Mouse (Mus musculus) limb, embryonic 11.5 days (tissue): ENCODE measurements around the gene Srsf12. TPM values are rescaled to one million over a fixed set of nuclear protein-coding genes. Genes with fewer than 3 reads are reported as not detected.

Experiments
- ATAC-seq: fragments of 200-750 bp; cut with Nextera tagmentation; 2 replicates; pipeline ENCODE4 v1.8.0; 2017; ENCODE audit warnings: low read depth; ENCODE audit not compliant: insufficient number of reproducible peaks, low FRiP score, low TSS enrichment
- DNase-seq: peaks from one replicate; pipeline ENCODE4 v3.0.0-alpha.2; 2015; ENCODE audit warnings: low spot score
- H3K27ac ChIP-seq: fragments of 300-500 bp; sonication (generic); replicated peaks from 2 replicates; pipeline ENCODE4 v1.5.1; 2014; ENCODE audit warnings: low read depth, mild to moderate bottlenecking, low read length
- H3K27me3 ChIP-seq: fragments of 300-500 bp; sonication (generic); 2 replicates; pipeline ENCODE4 v1.6.1; 2014; ENCODE audit warnings: mild to moderate bottlenecking, low read length, mixed read lengths; ENCODE audit not compliant: control insufficient read depth, insufficient read depth
- H3K36me3 ChIP-seq: fragments of 300-500 bp; sonication (generic); 2 replicates; pipeline ENCODE4 v1.6.1; 2014; ENCODE audit warnings: mild to moderate bottlenecking, low read length, moderate library complexity, mixed read lengths; ENCODE audit not compliant: control insufficient read depth, insufficient read depth
- H3K4me1 ChIP-seq: fragments of 300-500 bp; sonication (generic); 2 replicates; pipeline ENCODE4 v1.6.1; 2014; ENCODE audit warnings: low read length, mixed read lengths; ENCODE audit not compliant: control insufficient read depth, insufficient read depth
- H3K4me2 ChIP-seq: fragments of 300-500 bp; sonication (generic); 2 replicates; pipeline ENCODE4 v1.6.1; 2014; ENCODE audit warnings: low read depth, mild to moderate bottlenecking, moderate library complexity; ENCODE audit not compliant: severe bottlenecking
- H3K4me3 ChIP-seq: fragments of 300-500 bp; sonication (generic); 2 replicates; pipeline ENCODE4 v1.5.1; 2014; ENCODE audit warnings: low read depth, low read length
- H3K9ac ChIP-seq: fragments of 300-500 bp; sonication (generic); 2 replicates; pipeline ENCODE4 v1.6.1; 2014; ENCODE audit warnings: mild to moderate bottlenecking, low read length
- H3K9me3 ChIP-seq: fragments of 300-500 bp; sonication (generic); 2 replicates; pipeline ENCODE4 v1.6.1; 2016; ENCODE audit warnings: low read length; ENCODE audit not compliant: control insufficient read depth
- WGBS: fragments of 180-500 bp; shearing (Covaris S2); extraction: QIAGEN DNeasy Blood & Tissue Kit; methylation state at CpG from one replicate; pipeline ENCODE4 v1.1.7; 2014; 5-methylcytosine and 5-hydroxymethylcytosine counted together
- polyA plus RNA-seq: library from polyadenylated mRNA; unstranded; fragments of >200 nt; fragmentation: Nextera tagmentation; extraction: Ambion mirVana; gene quantifications from 2 replicates; pipeline ENCODE4 v1.2.1, GENCODE M21; 2014

Srsf12 gene
- polyA plus RNA-seq, result 10.9 and 12.0 TPM in 2 replicates

GRCm38 (mm10) chr4:33208881-33209841 lies at the start of gene Srsf12:
TSS of gene Srsf12 (plus strand) at chr4:33208991.
- H3K36me3 ChIP-seq, result no peaks in the 10 kb centered on the region
- ATAC-seq (peak; percentile 65), DNase-seq (peak; percentile 71)
- peak within 1 kb of the TSS; percentile 98 for H3K4me2 ChIP-seq
- peak within 1 kb of the TSS; percentile 80 for H3K9ac ChIP-seq
- H3K27ac ChIP-seq, result peak within 1 kb of the TSS; percentile 61; the same call in 1 of the 2 replicates
- H3K9me3 ChIP-seq, result no peaks in the 10 kb centered on the region
- H3K4me1 ChIP-seq, result 0 out of 2 replicates have a peak, but pooled peaks cover 2% of the 10 kb centered on the region
- 1% methylated on average over 59 of the region's 65 CpGs for WGBS
- no peaks in the 10 kb centered on the region for H3K27me3 ChIP-seq
- H3K4me3 ChIP-seq, result peak within 1 kb of the TSS; percentile 69

GRCm38 (mm10) chr4:33183477-33183876 lies 25.3 kb upstream of the Srsf12 start:
- ATAC-seq, result no peak
- no peak overlapping the region for H3K9ac ChIP-seq
- 84% methylated on average over 5 of the region's 5 CpGs for WGBS

GRCm38 (mm10) chr4:33188164-33188563 lies 20.6 kb upstream of the Srsf12 start:
- Histone ChIP-seq H3K4me1 (no peaks in the 10 kb centered on the region), H3K27me3 (no peaks in the 10 kb centered on the region), H3K9ac (no peak overlapping the region), H3K36me3 (no peaks in the 10 kb centered on the region), H3K4me3 (peak overlapping the region; percentile 47; the same call in 1 of the 2 replicates), H3K27ac (no peak overlapping the region), H3K4me2 (no peak overlapping the region), H3K9me3 (no peaks in the 10 kb centered on the region)
- DNase-seq, result peak; percentile 56
- no peak for ATAC-seq
- WGBS, result 25% methylated on average over 9 of the region's 9 CpGs

More at GRCm38 (mm10) chr4:33183477-33183876, 25.3 kb upstream of the Srsf12 start:
- Histone ChIP-seq H3K27ac (no peak overlapping the region), H3K9me3 (no peaks in the 10 kb centered on the region), H3K4me2 (no peak overlapping the region), H3K27me3 (no peaks in the 10 kb centered on the region), H3K4me3 (no peak overlapping the region), H3K4me1 (no peaks in the 10 kb centered on the region), H3K36me3 (no peaks in the 10 kb centered on the region)
- DNase-seq, result no peak

GRCm38 (mm10) chr4:33188781-33189734 lies 19.7 kb upstream of the Srsf12 start:
- Histone ChIP-seq H3K9me3 (no peaks in the 10 kb centered on the region), H3K4me2 (peak overlapping the region; percentile 78), H3K4me1 (no peaks in the 10 kb centered on the region), H3K27me3 (no peaks in the 10 kb centered on the region), H3K4me3 (peak overlapping the region; percentile 47), H3K27ac (0 out of 2 replicates have a peak overlapping the region, but pooled peaks have one; percentile 0), H3K9ac (peak overlapping the region; percentile 58), H3K36me3 (no peaks in the 10 kb centered on the region)
- DNase-seq (peak; percentile 81), ATAC-seq (peak; percentile 79)
- WGBS, result under 1% methylated on average over 113 of the region's 123 CpGs

- WGBS, result 19% methylated on average over 6 of the region's 6 CpGs
- H3K27me3 ChIP-seq, result no peaks in the 10 kb centered on the region
- no peak for ATAC-seq
- H3K4me2 ChIP-seq, result peak within 1 kb of the TSS; percentile 78
- H3K36me3 ChIP-seq, result no peaks in the 10 kb centered on the region
- no peaks in the 10 kb centered on the region for H3K4me1 ChIP-seq
- peak within 1 kb of the TSS; percentile 58 for H3K9ac ChIP-seq
- H3K9me3 ChIP-seq, result no peaks in the 10 kb centered on the region; the same call in 1 of the 2 replicates
- DNase-seq, result no peak
- H3K4me3 ChIP-seq, result peak within 1 kb of the TSS; percentile 47
- 0 out of 2 replicates have a peak within 1 kb of the TSS, but pooled peaks have one; percentile 0 for H3K27ac ChIP-seq
These were observed 19.1 kb upstream of the Srsf12 start, which contains the start of gene Pm20d2 for GRCm38 (mm10) chr4:33189735-33190036. TSS of gene Pm20d2 (minus strand) at chr4:33189737.

- no peaks in the 10 kb centered on the region for H3K4me1 ChIP-seq
- H3K9me3 ChIP-seq, result no peaks in the 10 kb centered on the region; the same call in 1 of the 2 replicates
- no peaks in the 10 kb centered on the region for H3K36me3 ChIP-seq
- H3K4me2 ChIP-seq, result no peak overlapping the region
- ATAC-seq (no peak), DNase-seq (no peak)
- no peak overlapping the region for H3K27ac ChIP-seq
- no peak overlapping the region for H3K9ac ChIP-seq
- no peak overlapping the region for H3K4me3 ChIP-seq
- 31% methylated on average over 2 of the region's 2 CpGs for WGBS
- H3K27me3 ChIP-seq, result no peaks in the 10 kb centered on the region
These were observed 10.7 kb upstream of the Srsf12 start for GRCm38 (mm10) chr4:33198117-33198516.

GRCm38 (mm10) chr4:33204682-33205081 lies 4.1 kb upstream of the Srsf12 start:
- Histone ChIP-seq H3K4me3 (no peak overlapping the region), H3K4me1 (0 out of 2 replicates have a peak, but pooled peaks cover 2% of the 10 kb centered on the region), H3K9ac (no peak overlapping the region), H3K27me3 (no peaks in the 10 kb centered on the region), H3K9me3 (no peaks in the 10 kb centered on the region), H3K4me2 (no peak overlapping the region), H3K36me3 (no peaks in the 10 kb centered on the region), H3K27ac (no peak overlapping the region)
- WGBS, result 5% methylated on average over 4 of the region's 4 CpGs
- DNase-seq (peak; percentile 77), ATAC-seq (no peak; the same call in 1 of the 2 replicates)

- no peak for DNase-seq
- no peak overlapping the region for H3K9ac ChIP-seq
- ATAC-seq, result no peak
These were observed 1.2 kb upstream of the Srsf12 start for GRCm38 (mm10) chr4:33207551-33207950.

More at GRCm38 (mm10) chr4:33207551-33207950, 1.2 kb upstream of the Srsf12 start:
- Histone ChIP-seq H3K36me3 (no peaks in the 10 kb centered on the region), H3K27me3 (no peaks in the 10 kb centered on the region), H3K9me3 (no peaks in the 10 kb centered on the region), H3K4me2 (no peak overlapping the region), H3K4me1 (0 out of 2 replicates have a peak, but pooled peaks cover 2% of the 10 kb centered on the region), H3K27ac (no peak overlapping the region), H3K4me3 (no peak overlapping the region)
- WGBS, result 63% methylated on average over 2 of the region's 2 CpGs
